Mouse (Mus musculus) urinary bladder, postnatal 10 days (tissue): ENCODE measurements around the gene Ccdc57.
"Not testable (repeated sequence)": the region's sequence is repeated elsewhere in the genome, so short reads cannot be mapped to it uniquely, and the experiment has no call there.

Source experiments
- DNase-seq: peaks from one replicate; pipeline ENCODE4 v3.0.0; 2022; ENCODE audit warnings: low spot score

Gene Ccdc57

DNA sequence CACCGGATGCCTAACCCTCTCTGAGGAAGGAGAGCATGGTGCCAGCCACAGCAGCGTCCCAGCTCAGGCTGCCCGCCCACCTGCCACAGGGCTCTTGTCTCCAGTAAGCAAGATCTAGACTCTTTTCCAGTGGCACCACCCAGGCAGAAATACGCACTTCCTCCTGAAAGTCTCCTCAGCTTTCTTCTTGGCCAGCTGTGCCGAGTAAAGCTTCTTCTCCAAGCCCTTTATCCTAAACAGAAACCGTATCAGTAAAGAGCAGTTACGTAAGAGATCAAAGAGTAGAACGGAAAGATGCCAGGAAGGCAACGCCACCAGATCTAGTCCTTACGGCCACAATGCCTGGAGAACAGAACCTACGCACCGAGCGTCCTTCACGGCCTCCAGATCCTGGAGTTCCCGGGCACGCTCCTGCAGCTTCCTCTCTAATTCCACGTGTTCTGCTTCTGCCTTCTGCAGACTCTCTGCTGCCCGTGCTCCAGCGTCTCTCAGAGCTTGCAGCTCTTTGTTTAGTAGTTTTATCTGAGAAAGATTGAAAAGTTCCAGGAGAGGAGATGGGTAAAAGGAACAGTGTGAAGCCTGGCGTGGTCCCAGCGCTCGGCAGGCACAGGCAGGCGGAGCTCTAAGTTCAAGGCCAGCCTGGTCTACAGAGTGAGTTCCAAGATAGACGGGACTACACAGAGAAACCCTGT lies 29.4 kb downstream of the Ccdc57 start:
- DNase-seq = no peak

- no peak for DNase-seq
These were observed 30.1 kb downstream of the Ccdc57 start for GRCm38 (mm10) chr11:120902487-120903142.

GRCm38 (mm10) chr11:120901729-120902486 lies 30.8 kb downstream of the Ccdc57 start:
- no peak for DNase-seq

DNA sequence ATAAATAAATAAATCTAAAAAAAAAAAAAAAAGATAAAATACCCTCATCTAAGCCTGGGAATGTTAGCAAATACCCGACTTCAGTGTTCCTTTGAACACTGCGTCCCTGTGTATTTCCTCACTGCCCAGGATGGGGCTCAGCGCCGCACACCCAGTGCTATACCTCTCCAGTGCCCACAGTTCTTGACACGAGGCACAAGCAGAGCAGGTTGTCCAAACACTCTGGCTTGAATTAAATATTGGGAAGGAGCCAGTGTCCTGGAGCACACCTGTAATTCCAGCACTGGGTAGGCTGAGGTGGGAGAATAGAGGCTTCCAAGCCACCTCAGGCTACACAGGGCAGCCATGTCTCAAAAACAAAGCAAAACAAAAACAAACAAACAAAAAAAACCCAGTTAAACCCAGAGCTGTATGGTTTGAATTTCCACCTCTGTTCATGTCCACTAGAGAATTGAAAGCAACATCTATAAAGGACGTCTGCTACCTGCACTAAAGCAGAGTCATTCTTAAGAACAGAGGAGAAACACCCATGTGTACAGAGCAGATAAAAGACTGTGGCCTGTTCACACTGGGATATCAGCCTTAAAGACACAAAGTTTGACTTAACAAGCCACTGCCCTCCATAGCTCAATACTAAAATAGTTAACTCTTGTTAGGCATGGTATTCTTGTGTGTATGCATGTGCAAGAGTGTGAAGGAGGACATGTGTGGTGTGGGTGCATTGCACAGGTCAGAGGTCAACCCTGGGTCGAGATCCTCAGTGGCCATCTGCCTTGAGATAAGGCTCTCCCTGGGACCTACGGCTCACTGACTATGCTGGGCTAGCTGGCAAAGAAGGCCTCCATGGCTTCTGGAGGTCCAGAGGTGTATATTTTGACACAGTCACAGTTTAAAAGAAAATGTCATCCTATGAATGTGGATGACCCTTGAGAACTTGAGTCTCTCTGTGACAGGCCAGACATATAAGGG lies 32.1 kb downstream of the Ccdc57 start:
- no peak for DNase-seq

GRCm38 (mm10) chr11:120898114-120898548 lies 34.5 kb downstream of the Ccdc57 start:
- no peak for DNase-seq

DNA sequence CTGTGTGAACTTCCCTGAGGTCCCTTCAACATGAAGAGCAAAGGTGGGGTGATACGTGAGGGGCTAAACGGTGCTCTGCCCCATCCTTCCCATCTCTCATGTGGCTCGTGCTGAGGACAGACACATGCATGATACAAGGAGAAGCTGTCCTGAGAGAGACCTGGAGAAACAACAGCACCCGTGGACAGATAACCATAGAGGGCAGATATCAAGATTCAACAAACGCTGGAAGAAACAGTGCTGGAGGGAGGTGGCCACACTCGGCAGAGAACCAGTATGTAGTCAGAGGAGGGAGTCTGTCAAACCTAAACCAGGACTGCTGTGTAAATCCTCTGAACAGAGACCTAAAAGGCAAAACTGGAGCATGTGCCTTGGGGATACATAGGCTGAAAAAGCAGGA lies 37.2 kb downstream of the Ccdc57 start:
- DNase-seq = no peak

DNA sequence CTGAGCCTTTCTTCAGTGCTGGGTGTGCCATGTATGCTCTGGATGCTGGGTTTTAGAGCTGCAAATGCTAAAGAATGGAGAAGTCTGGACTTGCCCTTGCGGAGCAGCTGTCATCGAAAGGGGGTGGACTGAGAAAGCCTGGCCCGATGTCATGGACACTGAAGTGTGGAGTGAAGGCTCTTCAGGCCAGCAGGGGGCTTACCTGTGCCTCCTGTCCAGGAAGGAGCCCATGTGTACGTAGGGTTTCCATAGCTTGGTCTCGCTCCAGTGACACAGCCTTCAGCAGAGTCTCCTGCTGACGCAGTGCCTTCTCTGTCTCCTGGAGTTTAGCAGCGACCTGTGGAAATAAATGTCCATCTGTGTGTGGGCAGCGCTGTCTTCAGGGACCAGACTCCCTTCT lies 38.3 kb downstream of the Ccdc57 start:
- no peak for DNase-seq

DNA sequence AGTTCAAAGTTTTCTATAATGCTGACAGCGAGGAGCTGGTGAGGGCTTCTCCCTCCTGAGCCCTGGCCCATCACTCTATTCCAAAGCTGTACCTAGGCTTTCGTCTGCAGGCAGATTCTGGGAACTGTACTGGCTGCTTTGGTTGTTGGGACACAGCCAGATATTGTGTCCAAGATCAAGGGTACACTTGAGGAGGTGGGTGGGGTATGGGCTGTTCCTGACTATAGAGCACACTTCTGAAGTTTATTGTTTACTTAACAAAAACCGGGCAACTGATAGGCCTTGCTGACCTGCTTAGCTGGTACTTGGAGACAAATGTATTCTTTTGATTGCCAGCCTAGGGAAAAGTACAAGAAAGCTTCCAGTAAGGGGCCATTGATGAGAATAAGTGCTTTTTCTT lies 43.5 kb downstream of the Ccdc57 start:
- DNase-seq = no peak

- DNase-seq = no peak
These were observed 44.0 kb downstream of the Ccdc57 start for GRCm38 (mm10) chr11:120888718-120889117.

- DNase-seq = no peak
These were observed 45.2 kb downstream of the Ccdc57 start for GRCm38 (mm10) chr11:120887502-120887901.

- DNase-seq = no peak
These were observed 46.2 kb downstream of the Ccdc57 start for GRCm38 (mm10) chr11:120886462-120886861.

GRCm38 (mm10) chr11:120883601-120884000 lies 49.1 kb downstream of the Ccdc57 start:
- DNase-seq = no peak

GRCm38 (mm10) chr11:120882931-120883330 lies 49.7 kb downstream of the Ccdc57 start:
- DNase-seq = no peak

GRCm38 (mm10) chr11:120873206-120873605 lies 59.5 kb downstream of the Ccdc57 start:
- no peak for DNase-seq

DNA sequence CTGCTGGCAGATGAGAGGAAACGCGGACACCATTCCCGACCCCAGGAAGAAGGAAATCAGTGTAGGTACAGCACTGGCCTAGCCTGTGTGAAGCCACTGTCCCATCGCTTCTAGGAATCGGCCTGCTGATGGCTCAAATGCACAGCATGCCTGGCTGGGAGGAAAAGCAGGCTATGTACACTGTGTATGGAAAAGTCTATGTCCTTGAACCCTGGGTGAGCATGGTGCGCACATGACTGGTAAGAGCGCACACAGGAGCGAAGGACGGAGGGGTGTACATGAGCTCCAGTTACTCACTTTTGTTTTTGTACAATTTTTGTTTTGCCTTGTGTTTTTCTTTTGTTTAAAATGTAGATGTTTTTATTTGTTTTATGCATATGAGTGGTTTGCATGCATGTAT lies 61.2 kb downstream of the Ccdc57 start:
- DNase-seq = no peak

- no peak for DNase-seq
These were observed 66.9 kb downstream of the Ccdc57 start for GRCm38 (mm10) chr11:120865816-120866215.

DNA sequence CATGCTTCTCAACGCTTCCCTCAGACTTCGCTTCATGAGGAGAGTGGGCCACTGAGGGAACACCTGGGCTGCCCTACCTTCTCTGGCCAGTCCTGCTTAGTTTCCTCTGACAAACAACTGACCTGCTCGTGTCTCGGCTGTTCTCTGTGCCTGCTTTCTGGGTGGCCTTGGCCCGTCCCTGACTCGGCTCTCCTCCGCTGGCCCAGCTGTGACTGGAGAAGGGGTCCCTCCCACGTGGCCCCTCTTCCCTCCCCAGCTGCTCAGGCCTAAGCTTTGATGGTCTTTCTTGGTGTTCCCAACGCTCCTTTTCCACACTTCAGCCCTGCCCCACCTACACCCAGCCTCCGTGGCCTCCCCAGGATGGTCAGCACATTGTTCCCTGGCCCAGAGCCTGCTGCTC lies 69.9 kb downstream of the Ccdc57 start:
- DNase-seq = no peak

GRCm38 (mm10) chr11:120855938-120856337 lies 76.7 kb downstream of the Ccdc57 start:
- not testable (repeated sequence) for DNase-seq

- no peak for DNase-seq
These were observed 78.9 kb downstream of the Ccdc57 start for GRCm38 (mm10) chr11:120853788-120854187.

DNA sequence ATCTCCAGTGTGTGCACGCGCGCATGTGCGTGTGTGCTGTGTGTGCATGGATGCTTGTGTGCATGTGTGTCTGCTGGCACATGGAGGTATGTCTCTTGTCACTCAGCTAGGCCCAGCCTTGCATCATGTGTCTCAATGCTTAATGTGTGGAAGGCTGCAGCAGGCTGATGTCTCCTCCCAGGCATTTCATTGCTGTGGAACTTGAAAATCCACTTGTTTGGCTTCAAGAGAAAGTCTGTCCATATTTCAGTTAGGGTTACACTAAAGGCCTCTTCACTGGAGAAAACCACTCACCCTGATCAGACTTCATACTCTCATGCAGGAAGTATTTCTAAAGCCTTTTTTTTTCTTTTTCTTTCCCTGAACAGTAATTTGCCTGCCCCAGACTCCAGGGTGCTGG lies 79.5 kb downstream of the Ccdc57 start:
- no peak for DNase-seq

GRCm38 (mm10) chr11:120852083-120852935 lies 80.4 kb downstream of the Ccdc57 start:
- no peak for DNase-seq
